Mouse (Mus musculus): ENCODE results near the gene Rpl7a.

The Rpl7a gene

DNA sequence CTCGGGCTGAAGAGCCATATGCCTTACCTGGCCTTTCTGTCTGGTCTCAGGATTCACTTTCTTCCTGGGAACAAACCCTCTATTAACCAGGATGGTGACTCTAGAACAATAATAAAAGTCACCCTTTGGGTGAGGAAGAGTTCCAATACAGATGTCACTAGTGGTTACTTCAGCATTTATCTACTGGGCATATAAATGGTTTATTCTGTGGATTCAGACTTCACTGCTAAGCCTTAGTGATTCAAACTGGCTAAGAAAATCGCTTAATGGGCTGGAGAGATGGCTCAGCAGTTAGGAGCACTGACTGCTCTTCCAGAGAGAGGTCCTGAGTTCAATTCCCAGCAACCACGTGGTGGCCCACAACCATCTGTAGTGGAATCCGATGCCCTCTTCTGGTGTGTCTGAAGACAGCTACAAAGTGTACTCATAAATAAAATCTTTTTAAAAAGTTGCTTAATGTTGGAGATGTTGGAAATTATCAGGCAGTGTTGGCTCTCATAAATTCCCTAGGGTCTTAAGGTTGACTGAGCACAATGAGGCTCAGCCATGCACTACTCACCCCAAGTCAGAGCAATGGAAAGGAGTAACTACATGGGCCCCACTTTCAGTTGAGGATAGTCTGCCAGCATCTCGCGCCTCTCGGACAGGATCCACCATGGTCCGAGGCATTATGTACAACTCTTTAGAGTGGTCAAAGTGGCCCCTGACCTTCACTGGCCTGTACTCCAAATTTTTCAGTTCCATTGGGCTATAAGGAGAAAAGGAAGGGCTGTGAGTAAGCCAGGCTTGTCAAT, 3.8 kb downstream of the Rpl7a start:
- DNase-seq = no peak

DNA sequence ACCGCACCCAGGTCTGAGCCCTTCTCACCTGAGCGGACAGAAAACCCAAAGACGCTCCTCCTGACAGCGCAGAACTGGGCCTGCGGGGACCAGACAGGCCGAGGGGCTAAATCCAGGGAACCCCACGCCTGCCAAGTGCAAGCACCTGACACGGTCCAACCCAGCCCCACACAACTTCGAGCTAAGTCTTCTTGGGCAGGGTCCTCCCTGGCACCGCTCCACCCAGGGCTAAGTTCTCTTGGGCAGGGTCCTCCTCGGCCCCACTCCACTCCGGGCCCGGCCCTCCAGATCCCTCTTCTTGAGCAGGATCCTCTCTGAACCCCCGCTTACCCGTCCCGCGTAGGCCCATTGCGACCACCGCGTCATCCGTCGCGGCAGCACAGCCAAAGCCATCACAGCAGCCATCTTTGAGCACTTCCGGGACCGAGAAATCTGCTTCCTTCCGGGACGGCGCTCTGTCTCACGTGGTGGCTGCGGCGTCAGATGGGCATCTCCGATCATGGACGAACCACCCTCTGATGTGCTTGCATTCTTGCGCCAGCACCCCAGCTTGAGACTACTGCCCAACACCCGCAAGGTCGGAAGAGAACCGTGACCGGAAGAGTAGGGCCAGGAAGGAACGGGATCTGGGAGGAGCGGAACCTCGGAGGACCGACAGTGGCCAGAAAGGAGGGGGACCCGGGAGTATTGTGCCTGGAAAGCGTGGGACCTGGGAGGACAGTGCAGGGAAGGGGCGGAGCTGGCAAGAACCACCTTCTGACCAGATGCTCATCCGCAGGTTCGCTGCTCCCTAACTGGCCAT, 5.6 kb downstream of the Rpl7a start, which contains the start of the genes Surf2 and Surf1:
TSS of gene Surf2 (plus strand) at position 441 of the 802 bp plus-strand sequence.
TSS of gene Surf1 (minus strand) at position 604 of the 802 bp plus-strand sequence.
- peak; percentile 90 for DNase-seq

DNA sequence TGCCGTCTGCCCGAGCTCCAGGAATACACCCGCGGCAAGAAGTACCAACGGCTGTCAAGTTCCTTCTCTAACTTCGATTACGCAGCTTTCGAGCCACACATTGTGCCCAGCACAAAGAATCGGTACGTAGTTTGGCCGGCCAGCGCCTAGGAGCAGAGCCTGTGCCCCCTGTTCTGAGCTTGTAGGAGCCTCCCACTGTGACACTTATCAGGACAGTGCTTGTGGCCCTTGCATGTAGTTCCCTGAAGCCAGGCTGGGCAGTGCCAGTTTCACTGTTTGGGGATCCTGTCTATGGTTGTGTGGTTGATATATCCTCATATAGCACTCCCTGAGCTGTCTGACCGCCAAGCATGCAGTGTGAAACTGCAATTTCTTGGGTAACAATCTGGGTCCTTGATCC, 6.2 kb downstream of the Rpl7a start:
- DNase-seq = no peak

DNA sequence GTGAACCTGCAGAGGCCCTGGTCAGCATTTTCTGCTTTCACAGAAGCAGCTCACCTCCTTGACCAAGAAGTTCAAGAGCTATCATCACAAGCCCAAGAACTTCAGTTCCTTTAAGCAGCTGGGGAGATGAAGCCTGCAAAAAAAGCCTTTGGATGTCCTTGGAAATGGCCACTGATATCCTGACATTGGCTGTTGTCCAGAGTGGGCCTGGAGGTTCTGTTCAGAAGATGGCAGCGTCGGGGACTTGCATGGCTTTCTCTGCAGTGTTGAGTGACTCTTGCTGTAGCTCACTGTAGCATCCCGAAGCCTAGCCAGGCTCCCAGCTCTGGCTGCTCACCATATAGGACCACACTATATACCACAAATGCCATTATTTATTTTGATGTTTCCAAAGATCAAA, 9.1 kb downstream of the Rpl7a start:
- DNase-seq = no peak

DNA sequence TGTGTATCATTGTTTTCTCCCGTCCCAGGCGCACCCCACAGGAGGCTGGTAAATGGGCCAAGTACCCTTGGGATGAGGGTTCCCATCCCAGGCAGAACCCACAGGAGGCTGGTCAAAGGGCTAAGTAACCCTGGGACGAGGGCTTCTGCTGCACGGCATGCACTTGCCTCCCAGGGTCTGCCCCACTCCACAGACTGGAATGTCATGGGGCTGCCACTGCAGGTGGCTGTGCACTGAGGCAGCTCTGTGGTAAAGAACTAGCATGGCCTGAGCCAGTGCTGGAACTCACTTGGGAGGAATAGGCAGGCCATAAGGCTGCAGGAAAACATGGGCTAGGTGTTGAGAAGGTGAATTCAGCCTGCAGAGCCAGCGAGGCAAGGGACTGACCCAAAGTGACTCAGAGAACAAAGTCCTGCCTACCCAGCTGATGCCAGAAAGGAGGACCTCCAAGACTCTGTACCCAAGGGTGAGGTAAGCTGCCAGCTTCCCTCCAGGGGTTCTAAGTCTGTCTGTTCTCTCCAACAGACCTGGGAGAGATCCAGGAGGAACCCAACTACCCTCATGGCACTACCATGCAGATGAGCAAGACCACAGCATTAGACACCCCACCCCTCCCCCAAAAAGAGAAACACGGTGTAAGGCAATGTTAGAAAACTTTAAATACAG, 9.8 kb downstream of the Rpl7a start:
- no peak for DNase-seq

DNA sequence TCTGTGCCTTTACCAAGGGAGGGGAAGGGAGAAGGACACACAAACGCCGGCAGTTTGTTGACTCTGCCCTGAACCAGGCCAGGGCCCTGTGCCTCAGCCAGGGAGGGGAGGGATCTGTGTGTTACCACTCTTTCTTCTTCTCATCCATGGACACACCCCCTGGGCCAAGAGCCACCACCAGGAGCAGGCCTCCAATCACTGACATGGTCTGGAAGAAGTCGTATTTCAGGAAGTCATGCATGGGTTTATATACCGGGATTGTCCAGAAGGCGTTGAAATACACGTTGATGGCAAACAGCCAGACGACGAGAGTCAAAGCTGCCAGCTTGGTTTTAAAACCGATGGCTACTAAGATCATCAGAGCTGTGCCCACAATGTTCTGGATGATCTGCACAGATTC, 11.2 kb downstream of the Rpl7a start:
- no peak for DNase-seq

DNA sequence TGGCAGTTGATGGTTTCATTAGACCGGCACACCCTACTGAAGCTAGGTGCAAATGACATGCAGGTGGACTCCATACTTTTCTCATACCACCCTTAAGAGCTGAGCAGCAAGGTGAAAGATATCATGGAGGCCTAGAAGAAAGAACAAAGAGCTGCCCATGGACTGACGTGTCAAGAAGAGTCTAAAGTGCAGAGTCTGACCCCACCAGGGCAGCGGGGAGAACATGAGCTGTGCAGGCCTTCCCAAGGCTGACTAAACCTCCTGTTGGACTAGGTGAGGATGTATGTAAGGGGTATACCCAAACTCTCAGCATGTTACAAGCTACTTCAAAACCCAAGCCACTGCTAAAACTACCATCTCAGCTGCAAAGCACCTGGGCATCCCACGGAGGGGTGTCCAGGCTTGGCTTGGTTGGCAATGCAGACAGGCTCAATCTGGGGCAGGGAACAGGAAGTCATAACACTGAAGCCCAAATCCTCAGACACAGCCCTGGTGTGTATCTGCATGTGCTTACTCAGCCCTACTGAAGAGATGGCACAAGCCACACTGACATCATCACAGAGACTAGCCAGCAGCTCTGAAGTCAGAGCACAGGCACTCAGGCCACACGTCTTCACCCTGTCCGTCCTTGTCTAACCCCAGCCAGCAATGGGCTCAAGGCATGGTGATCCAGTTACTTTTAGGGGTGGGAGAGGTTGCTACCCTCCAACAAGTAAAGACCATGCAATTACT, 17.3 kb downstream of the Rpl7a start:
- no peak for DNase-seq

DNA sequence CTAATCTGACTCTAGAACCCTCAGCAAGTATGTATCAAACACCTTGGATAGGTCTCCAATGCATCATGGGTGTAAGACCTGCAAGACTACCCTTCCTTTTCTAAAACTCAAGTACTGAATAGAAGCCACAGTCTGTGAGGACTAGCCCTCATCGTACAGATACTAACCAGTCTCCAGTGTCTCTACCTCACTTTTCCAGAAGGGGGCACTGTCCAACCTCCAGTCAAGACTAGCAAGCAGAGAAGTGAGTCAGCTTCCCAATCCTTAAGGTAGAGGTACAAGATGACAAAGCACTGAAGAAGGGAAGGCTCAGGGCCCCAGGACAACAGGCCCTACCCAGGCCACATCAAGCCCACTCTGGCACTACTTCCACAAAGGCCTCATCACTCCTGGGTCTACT, 19.8 kb downstream of the Rpl7a start:
- DNase-seq = peak; percentile 73

DNA sequence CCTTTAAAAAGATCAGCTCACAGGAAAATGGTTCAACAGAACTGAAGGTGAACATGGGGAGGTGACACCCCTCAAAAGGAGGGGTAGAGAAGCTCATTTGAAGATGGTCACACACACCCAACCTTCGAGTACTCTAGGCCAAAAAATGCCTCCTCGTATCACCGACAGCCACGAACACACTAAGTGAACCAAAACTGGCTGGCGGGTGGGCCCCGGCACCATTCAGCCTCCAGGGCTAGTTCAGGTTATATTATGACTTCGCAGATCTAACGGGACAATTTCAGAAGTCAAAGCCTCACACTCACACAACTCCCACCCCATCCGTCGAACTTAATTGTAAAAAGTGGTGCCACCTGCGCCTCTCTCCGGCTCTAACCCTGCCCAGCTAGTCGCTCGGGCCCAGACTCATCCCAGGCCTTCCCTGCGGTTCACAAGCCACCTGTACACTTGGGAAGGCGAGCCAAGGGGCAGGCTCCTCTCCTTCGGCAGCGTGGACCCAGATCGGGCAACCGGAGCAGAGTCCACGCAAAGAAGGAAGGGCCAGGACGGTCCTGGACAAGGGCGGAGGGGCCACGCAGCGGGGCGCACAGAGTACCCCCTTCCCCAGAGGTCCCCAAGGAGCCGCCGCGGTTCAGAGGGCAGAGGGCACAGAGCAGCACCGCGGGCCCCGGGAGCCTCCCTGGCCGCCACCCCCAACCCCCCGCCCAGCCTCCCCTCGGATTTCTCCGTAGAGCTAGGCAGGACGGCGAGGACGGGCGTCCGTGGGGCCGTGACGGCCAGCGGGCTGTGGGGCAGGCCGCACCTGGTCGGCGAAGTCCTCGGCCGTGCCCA, 22.1 kb downstream of the Rpl7a start:
- DNase-seq = no peak

DNA sequence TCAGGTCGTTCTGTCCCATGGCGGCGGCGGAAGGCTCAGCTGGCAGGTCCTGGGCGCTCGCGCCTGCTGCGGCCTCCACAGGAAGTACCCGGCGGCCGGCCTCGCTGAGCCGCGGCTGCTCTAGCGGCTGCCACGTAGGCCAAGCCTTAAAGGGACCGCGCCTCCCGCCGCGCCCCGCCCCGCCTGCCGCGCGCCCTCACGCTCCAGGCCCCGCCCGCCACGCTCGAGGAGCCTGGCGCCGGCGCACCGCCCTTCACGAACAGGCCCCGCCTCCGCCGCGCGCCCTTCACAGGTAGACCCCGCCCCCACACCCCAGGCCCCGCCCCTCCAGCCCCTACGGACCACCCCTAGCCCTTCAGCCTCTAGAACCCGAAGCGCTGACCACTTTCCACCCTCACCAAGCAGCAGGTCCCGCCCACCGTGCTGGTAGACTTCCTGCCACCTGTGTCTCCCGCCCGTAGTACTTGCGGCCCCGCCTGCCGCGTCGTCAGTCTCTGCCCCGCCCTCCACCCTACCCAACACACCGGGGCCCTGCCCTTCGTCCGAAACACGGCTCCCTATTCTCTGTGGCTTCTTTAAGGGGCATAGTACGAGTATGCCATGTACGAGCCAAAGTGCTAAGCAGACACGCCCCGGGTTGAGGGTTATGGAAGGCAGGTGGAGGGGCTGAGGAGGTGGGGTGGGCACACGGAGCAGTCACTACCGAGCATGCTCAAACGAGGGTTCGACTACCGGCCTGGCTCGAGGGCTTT, 22.9 kb downstream of the Rpl7a start, which contains the start of the genes Surf4 and Stkld1:
TSS of gene Surf4 (minus strand) at position 625 of the 752 bp plus-strand sequence.
TSS of gene Stkld1 (plus strand) at position 744 of the 752 bp plus-strand sequence.
- peak; percentile 94 for DNase-seq

DNA sequence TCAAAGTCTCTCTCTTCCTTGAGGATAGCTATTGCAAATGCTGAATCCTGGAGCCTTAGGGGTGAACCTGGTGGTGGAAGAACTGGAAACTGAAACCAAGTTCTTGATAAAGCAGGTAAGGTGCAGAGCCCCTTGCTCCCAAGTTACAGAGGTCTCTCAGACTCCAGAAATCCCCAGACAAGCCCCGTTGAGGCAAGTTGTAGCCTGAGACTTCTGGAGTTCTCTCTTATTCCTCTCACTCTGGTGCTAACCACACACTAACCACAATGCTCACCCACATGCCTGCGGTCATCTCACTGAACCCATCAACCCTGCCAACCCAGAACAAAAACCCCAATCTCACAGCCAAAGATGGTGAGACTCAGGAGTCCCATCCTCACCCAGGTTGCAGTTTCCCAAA, 24.7 kb downstream of the Rpl7a start:
- DNase-seq = no peak

DNA sequence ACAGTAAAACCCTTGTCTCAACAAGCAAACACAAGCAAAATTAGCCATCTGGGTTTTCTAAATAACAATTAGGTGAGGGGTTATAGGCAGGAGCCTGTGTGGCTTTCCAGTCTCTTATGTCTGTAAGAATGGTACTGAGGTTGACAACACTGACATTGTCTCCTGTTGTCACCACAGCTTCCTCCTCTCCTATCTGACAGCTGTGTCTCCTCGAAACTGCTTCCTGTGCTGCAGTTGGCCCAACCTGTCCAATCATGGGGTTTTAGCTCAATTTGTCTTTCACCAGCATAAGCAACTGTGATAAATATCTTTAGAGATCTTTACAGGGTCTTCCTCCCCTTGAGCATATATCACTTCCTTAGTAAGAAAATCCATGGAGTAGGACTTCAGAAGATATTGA, 25.9 kb downstream of the Rpl7a start:
- DNase-seq = no peak

DNA sequence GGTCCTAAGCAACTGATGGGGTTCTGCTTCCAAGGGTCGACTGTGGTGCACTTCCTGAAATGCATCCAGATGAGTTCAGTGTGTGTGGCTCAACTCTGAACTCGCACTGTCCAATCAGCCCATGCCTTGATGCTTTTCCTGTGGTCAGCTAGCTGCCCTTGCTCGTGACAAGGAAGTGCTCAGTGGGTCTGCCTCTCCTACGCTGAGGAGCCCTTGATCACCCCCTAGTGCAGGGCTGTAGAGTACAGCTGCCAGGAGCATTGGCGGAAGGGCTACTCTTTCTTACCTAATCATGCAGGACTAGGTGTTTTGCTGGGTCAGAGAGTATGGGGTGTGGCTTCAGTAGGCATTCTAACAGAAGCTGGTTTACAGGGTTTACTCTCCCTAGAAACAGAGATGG, 31.0 kb downstream of the Rpl7a start:
- no peak for DNase-seq

DNA sequence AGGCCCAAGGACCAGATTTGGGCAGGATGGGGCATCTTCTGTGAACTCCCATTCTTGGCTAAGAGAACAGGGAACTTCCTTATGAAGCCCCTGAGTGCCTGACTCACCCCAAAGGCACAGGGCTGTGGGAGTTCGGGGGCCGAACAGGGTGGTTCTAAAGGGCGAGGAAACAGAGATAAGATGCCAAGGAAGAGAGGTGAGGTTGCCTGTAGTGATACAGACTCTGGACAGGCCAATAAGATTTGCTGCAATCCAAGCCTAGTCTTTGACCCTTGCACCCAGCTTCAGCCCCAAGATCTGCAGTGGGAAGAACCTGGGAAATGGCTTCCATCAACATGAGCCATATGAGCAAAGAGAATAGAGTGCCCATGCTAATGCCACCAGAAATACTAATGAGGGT, 32.7 kb downstream of the Rpl7a start:
- DNase-seq = no peak

DNA sequence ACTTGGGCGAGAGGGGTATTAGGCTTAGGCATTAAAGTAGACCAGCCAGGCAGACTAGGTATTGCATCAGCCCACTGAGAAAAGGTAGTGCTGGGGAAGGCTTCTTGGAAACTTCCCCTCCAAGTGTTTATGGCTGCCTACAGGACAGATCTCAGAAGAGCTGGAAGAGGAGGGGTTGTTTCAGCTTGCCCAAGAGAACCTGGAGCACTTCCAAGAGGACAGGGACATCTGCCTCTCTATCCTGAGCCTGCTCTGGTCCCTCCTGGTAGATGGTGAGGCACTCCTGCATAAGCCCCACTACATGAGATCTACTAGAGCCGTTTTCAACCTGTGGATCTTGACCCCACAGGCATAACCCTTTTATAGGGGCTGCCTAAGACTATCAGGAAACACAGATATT, 39.8 kb downstream of the Rpl7a start:
- DNase-seq = no peak

DNA sequence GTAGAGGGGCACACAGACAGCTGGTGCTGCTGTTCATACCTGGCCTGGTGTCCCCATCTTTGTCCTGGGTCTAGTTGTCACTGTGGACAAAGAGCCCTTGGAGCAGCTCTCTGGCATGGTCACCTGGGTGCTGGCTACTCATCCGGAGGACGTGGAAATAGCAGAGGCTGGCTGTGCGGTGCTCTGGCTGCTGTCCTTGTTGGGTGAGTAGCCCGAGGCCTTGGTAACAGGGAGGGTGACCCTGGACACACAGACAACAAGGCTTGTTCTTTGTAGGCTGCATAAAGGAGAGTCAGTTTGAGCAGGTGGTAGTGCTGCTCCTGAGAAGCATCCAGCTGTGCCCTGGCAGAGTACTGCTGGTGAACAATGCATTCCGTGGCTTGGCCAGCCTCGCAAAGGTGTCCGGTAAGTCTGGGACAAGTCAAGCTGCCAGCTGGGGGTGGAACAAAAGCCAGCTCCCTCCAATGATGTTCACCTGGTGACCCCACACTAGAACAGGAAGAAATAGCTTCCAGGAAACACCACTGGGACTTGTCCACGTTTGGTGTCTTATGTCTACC, 40.9 kb downstream of the Rpl7a start:
- DNase-seq = no peak

DNA sequence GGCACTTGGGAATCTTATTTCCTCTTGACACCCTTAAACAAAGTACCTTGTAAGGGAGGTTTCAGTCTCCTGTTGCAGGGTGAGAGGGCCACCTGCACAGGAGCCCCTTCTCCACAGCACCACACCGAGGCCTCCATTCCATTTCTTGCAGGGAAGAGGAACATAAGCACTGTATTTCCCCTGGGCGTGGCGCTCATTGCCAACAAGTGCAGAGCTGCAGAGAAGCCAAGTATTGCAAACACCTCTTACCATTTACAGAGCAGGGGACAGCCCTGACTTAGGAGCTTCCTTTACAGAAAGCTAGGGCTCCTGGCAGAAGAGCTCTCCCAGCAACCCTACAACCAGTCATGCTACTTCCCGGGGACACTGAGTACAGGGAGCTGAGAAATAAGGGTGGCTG, 41.6 kb downstream of the Rpl7a start:
- DNase-seq = no peak

DNA sequence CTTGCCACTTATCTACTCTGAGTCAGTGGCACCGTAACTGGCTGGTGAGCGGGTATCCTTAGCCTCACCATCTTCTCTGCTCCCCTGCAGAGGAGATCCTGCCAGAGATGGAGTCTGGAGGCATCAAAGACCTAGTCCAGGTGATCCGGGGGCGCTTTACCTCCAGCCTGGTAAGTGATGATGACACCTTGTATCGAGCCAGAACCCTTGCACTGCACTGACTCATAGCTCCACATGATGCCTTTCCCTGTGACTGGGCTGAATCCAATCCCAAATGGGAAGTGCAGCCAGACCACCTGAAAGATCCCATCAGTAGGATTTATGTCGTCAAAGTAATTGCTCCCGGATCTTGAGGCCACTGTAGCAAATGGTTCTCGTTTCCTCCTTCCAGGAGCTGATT, 42.3 kb downstream of the Rpl7a start:
- no peak for DNase-seq

DNA sequence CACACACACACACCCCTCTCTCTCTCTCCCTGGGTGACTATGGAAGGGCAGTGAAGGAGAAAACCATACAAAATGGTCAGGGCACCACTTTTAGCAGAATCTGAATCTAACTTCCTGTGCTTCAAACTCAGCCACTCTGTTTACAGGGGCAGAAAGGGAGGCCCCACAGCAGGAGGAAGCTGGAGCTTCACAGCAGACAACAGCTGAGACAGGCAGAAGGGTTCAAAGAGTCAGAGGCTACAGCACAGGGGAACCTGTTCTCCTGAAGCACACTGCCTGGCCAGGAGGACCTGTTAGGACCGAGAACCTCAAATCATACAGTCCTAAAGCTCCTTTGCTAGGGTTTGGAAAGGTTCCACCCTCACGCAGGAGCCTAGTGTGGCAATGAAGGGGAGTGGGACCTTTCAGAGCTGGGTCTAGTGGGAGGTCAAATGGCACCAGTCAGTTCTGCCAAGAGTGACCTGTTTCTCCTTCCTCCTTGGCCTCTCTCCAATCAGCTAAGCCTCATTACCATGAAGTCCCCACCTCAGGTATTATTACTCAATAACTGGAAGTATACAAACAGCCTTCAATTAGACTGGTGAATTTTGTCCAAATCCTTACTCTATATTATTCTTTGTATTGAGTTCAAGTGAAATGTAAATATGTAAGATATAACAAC, 44.3 kb downstream of the Rpl7a start:
- DNase-seq = no peak
